Mouse (Mus musculus) adrenal gland, postnatal 10 days (tissue): ENCODE measurements around the gene Olfr868. TPM values are rescaled to one million over a fixed set of nuclear protein-coding genes. Genes with fewer than 3 reads are reported as not detected.

Experiments
- DNase-seq: peaks from one replicate; pipeline ENCODE4 v3.0.0; 2021; ENCODE audit warnings: mixed read lengths
- long read RNA-seq, 2 experiments: library from polyadenylated mRNA; stranded (forward); transcript quantifications; one replicate each; pipeline ENCODE4 v2.0.0; 2021
- total RNA-seq, 2 experiments: library from RNA; stranded (reverse); gene quantifications; 2 replicates each; pipeline ENCODE4 v1.2.3; 2021

Olfr868 gene
- not detected for total RNA-seq
- long read RNA-seq, experiment 1 = 0 reads
- long read RNA-seq, experiment 2 = 0 reads

DNA sequence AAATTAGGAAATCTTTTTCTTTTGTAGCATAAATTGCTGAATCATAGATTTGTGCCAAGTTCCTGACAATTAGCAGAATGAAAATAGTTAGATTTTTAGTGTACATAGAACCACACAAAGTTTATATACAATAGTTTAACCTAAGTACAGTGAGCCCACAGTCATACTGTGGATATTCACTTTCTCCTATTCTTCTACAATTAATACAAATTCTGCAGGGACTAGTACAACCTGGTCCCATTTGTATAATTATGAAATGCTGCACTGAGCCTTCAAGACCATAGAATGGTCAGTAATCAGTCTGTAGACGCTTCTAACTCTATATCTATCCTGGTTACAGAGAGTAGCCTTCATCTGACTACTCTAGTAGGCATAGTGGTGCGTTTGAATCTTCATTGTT is at the start of gene Olfr868:
Olfr868 (plus strand) TSS at position 301 of the 400 bp plus-strand sequence.
- no peak for DNase-seq

DNA sequence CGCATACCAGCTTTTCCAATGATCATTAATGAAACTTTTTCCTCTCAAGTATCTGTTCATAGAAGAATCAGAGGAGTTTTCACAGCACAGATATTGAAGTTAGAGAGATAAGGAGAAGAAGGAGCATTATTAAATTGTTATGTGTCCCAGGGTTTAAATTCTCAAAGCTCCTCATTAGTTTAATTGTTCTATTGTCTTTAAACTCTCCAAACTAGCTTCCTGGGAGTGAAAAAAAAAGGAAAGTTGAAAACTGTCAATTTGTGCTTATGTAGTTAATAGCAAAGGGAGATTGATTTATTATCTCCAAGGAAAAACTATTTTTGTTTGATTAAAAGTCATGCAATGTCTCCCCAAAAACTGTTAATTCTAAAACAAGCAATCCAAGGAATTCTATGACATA is 41.0 kb upstream of the Olfr868 start, which contains the start of gene Olfr867:
Olfr867 (minus strand) TSS at position 101 of the 400 bp plus-strand sequence.
- DNase-seq = no peak

DNA sequence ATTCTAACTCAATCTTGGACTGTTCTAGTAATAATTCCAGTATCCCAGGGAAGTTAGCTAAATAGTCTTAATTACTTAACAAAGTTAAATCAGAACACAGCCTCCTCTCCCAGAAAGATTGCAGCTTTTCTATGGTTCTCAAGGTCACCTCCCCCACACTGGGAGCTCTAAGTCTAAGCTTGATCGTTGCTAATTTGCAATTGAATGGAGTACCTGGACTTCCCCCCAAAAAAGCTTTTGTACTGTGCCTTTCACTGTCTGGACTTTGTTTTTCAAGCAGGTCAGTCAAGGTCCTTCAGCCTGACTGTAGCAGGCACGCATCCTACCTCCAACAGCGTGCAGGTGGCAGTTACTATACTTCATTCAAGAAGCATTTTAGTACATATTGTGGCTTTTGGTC is 28.2 kb upstream of the Olfr868 start:
- no peak for DNase-seq

DNA sequence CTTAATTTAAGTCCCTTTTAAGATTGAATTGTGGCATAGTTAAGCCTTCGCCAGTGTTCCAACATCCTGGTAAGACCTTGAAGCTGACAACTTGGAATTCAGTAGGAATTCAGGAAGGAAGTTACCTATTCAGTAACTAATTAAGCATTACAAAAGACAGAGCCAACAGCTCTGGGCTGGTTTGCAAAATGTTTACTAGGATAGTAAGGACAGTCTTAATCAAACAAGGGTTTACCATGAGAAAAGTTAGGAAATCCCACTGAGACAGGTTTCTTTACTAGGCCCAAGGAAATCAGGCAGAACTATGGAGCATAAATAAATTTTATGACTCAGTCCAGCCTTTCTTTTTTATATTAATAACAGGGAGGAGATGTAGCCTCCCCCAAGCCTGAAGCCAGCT is 27.1 kb upstream of the Olfr868 start:
- no peak for DNase-seq

DNA sequence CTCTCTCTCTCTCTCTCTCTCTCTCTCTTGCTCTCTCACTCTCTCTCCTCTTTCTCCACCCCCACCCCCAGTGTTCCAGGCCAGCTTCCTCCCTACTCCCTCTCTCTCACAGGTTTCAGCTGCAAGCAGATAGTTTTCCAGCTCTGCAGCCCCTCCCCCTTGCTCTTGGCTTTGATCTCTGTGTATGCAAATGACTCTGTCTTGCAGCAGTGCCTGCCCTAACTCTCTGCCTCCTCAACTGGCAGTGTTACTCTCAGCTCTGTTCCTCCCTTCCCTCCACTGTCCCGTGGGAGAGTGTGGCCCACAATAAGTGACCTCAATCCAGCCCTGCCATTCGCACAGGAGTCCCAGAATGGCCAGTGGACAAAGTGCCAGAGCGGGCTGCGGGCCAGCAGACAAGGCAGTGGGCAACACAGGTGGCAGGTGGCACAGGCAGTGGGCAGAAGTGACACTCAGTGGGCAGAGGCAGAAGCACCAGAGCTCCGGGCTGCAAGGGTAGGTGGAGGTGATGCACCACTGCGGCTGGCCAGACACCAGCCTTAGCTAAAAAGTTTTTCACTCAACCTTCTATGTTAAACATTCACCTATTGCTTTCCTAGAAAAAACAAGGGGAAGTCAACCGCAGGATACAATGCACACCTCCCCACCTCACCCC is 24.8 kb upstream of the Olfr868 start:
- DNase-seq = no peak

DNA sequence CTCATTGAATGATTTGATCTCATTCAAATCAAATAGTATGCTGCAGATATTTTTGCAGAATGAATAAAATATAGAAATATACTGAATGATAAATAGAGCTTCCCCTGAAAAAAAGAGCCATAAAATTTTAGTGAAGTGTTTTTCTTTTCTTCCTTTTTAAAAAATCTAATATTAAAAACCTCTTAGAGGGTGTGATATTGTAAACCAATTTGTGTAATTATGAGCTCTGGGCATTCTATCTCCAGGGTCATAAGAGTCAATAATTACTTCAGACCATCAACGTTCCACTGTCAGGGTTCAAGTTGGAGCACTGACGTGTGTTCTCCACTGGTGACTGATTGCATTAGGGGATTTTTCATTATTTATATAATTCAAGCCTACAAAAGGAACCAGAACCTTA is 30.3 kb downstream of the Olfr868 start, which contains the start of gene Olfr869:
Olfr869 (plus strand) TSS at position 301 of the 400 bp plus-strand sequence.
- DNase-seq = no peak

DNA sequence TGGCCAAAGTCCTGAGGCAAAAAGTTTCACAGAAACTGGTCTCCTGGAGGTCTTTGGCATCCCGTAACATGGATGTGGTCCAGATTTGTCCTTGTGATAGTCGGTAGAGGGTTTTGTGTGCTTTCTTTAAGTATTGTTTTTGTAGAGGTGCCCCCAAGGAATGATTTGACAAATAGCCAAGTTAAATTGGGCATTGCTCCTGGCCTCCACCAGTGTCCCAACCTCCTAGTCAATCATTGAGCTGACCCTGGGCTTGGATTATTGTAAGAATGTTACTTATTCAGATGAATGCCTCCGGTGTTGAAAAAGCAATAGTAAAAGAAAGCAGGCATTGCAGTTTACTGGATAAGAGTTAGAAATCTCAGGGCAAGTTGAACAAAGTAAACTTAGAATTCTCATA is 51.3 kb downstream of the Olfr868 start:
- no peak for DNase-seq

Other genes starting within 250 kb of the Olfr868 start
- gene Olfr860, start 248.9 kb upstream of the Olfr868 start, total RNA-seq = not detected
- not detected for gene Olfr862, start 210.6 kb upstream of the Olfr868 start, total RNA-seq
- not detected for gene Olfr77, start 181.8 kb upstream of the Olfr868 start, total RNA-seq
- not detected for gene Olfr866, start 70.6 kb upstream of the Olfr868 start, total RNA-seq
- gene Olfr867, start 41.1 kb upstream of the Olfr868 start, total RNA-seq = not detected
- not detected for gene Olfr869, start 30.4 kb downstream of the Olfr868 start, total RNA-seq
- not detected for gene Olfr870, start 75.4 kb downstream of the Olfr868 start, total RNA-seq
- gene Olfr871, start 113.6 kb downstream of the Olfr868 start, total RNA-seq = not detected
- gene Olfr872, start 138.5 kb downstream of the Olfr868 start, total RNA-seq = not detected
- not detected for gene Olfr39, start 183.7 kb downstream of the Olfr868 start, total RNA-seq
- not detected for gene Olfr873, start 199.9 kb downstream of the Olfr868 start, total RNA-seq
- gene Olfr18, start 237.5 kb downstream of the Olfr868 start, total RNA-seq = not detected